Mouse (Mus musculus): Measurements from ENCODE around the gene Zkscan1. TPM values are rescaled to one million over a fixed set of nuclear protein-coding genes. Genes with fewer than 3 reads are reported as not detected.
"Not testable (repeated sequence)": the region's sequence is repeated elsewhere in the genome, so short reads cannot be mapped to it uniquely, and the experiment has no call there.

The Zkscan1 gene
- polyA plus RNA-seq, 1 experiment from 2014 or later: 32.5 TPM

DNA sequence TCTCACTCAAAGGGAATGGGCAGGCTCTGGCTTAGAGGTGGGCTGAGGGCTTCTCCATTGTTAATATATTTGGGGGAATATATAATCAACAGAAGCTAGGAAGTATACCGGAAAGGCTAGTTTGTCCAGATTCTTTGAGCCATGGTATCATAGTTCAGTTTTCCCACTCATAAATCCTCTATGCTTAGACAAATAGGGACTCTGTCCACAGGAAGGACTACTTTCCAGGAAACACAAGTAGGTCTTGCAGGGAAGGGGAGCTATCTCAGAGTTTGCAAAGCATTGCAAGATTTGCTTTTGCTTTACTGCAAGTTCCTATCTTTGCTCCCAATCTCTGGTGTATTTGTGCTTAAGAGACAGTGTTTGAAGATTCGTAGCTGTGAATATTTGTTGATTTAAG, 20.1 kb downstream of the Zkscan1 start:
- H3K4me3 ChIP-seq (ENCODE audit: low read depth, low read length): no peak overlapping the region
- no peak overlapping the region for H3K9ac ChIP-seq (ENCODE audit: low read depth, low read length)
- peaks cover 15% of the 10 kb centered on the region for H3K36me3 ChIP-seq (ENCODE audit: control insufficient read depth, insufficient read depth, low read length)
- no peak overlapping the region for H3K27ac ChIP-seq (ENCODE audit: low read depth, low read length)
- no peaks in the 10 kb centered on the region for H3K27me3 ChIP-seq (ENCODE audit: control insufficient read depth, insufficient read depth, low read length)
- H3K9me3 ChIP-seq (ENCODE audit: control insufficient read depth, low read length): no peaks in the 10 kb centered on the region
- no peak for DNase-seq (ENCODE audit: low spot score)
- WGBS: 91% methylated on average over 2 of the region's 2 CpGs
- H3K4me1 ChIP-seq (replicated peaks; ENCODE audit: control insufficient read depth, insufficient read depth, low read length): no peaks in the 10 kb centered on the region
- no peak overlapping the region for H3K4me2 ChIP-seq (replicated peaks; ENCODE audit: low read depth, low read length)
- no peak for ATAC-seq (ENCODE audit: low FRiP score)

- no peak overlapping the region for H3K27ac ChIP-seq (ENCODE audit: low read depth, low read length)
- ATAC-seq (ENCODE audit: low FRiP score) (no peak), DNase-seq (ENCODE audit: low spot score) (no peak)
- no peaks in the 10 kb centered on the region for H3K9me3 ChIP-seq (ENCODE audit: control insufficient read depth, low read length)
- H3K9ac ChIP-seq (ENCODE audit: low read depth, low read length): no peak overlapping the region
- WGBS: 80% methylated on average over 3 of the region's 3 CpGs
- H3K4me2 ChIP-seq (replicated peaks; ENCODE audit: low read depth, low read length): no peak overlapping the region
- H3K27me3 ChIP-seq (ENCODE audit: control insufficient read depth, insufficient read depth, low read length): no peaks in the 10 kb centered on the region
- no peaks in the 10 kb centered on the region for H3K4me1 ChIP-seq (replicated peaks; ENCODE audit: control insufficient read depth, insufficient read depth, low read length)
- H3K4me3 ChIP-seq (ENCODE audit: low read depth, low read length): no peak overlapping the region
- 0 out of 2 replicates have a peak, but pooled peaks cover 2% of the 10 kb centered on the region for H3K36me3 ChIP-seq (ENCODE audit: control insufficient read depth, insufficient read depth, low read length)
These were observed 22.2 kb downstream of the Zkscan1 start for GRCm38 (mm10) chr5:138107130-138107529.

- WGBS: 66% methylated on average over 4 of the region's 4 CpGs
- H3K27ac ChIP-seq (ENCODE audit: low read depth, low read length); ATAC-seq (ENCODE audit: low FRiP score); H3K4me3 ChIP-seq (ENCODE audit: low read depth, low read length); H3K4me2 ChIP-seq (replicated peaks; ENCODE audit: low read depth, low read length); DNase-seq (ENCODE audit: low spot score); H3K36me3 ChIP-seq (ENCODE audit: control insufficient read depth, insufficient read depth, low read length); H3K4me1 ChIP-seq (replicated peaks; ENCODE audit: control insufficient read depth, insufficient read depth, low read length); H3K27me3 ChIP-seq (ENCODE audit: control insufficient read depth, insufficient read depth, low read length); H3K9ac ChIP-seq (ENCODE audit: low read depth, low read length); H3K9me3 ChIP-seq (ENCODE audit: control insufficient read depth, low read length): not testable (repeated sequence)
These were observed 25.0 kb downstream of the Zkscan1 start for GRCm38 (mm10) chr5:138109847-138110396.

DNA sequence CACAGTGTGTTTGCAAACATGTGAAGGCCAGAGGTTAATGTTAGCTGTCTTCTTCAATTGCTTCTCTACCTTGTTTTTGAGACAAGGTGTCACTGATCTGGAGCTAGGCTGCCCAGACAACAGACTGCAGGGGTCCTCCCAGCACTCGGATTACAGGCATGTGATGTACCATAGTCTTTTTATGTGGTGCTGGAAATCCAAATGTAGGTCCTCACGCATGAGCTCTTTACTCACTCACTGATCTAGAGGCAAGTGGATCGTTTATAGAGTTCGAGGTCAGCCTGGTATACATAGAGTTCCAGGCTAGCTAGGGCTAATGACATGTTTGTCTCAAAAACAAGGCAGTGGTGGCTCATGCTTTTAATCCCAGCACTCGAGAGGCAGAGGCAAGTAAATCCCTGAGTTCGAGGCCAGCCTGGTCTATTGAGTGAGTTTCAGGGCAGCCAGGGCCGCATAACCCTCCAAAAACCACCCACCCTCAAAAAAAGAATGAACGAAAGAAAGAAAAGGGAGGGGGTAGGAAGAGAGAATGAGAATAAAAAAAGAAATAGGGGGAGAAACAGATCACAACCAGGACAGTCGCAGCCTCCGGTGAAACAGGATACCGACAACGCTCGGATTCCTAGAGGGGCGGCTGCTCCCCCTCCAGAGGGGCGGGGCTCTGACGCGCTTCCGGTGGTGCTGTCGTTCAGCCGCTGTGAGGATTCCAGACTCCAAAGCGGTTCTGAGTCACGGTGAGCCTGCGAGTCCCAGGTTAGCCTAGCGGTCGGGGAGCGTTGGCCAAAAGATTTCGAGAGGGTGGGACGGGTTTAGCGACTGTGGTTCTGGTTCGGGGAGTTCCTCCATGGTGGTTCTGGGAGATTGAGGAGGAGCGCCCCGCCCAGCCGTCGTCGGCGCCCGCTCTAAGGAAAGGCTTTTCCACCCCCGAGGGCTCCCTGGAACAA, 31.6 kb downstream of the Zkscan1 start, which contains the start of gene Zscan21:
Zscan21 (plus strand) TSS at position 649 of the 944 bp plus-strand sequence.
- Histone ChIP-seq H3K4me3 (ENCODE audit: low read depth, low read length) (peak within 1 kb of the TSS; percentile 52), H3K9ac (ENCODE audit: low read depth, low read length) (peak within 1 kb of the TSS; percentile 58), H3K9me3 (ENCODE audit: control insufficient read depth, low read length) (no peaks in the 10 kb centered on the region), H3K36me3 (ENCODE audit: control insufficient read depth, insufficient read depth, low read length) (no peaks in the 10 kb centered on the region), H3K27me3 (ENCODE audit: control insufficient read depth, insufficient read depth, low read length) (no peaks in the 10 kb centered on the region), H3K4me1 (replicated peaks; ENCODE audit: control insufficient read depth, insufficient read depth, low read length) (peaks cover 2% of the 10 kb centered on the region; the same call in 1 of the 2 replicates), H3K27ac (ENCODE audit: low read depth, low read length) (peak within 1 kb of the TSS; percentile 78), H3K4me2 (replicated peaks; ENCODE audit: low read depth, low read length) (peak within 1 kb of the TSS; percentile 48)
- peak; percentile 96 for ATAC-seq (ENCODE audit: low FRiP score)
- WGBS: 7% methylated on average over 38 of the region's 38 CpGs
- peak; percentile 94 for DNase-seq (ENCODE audit: low spot score)

- peaks cover 2% of the 10 kb centered on the region; the same call in 1 of the 2 replicates for H3K4me1 ChIP-seq (replicated peaks; ENCODE audit: control insufficient read depth, insufficient read depth, low read length)
- ATAC-seq (ENCODE audit: low FRiP score): peak; percentile 64
- H3K4me3 ChIP-seq (ENCODE audit: low read depth, low read length): peak overlapping the region; percentile 52
- H3K36me3 ChIP-seq (ENCODE audit: control insufficient read depth, insufficient read depth, low read length): no peaks in the 10 kb centered on the region
- H3K27ac ChIP-seq (ENCODE audit: low read depth, low read length): peak overlapping the region; percentile 78
- H3K27me3 ChIP-seq (ENCODE audit: control insufficient read depth, insufficient read depth, low read length): no peaks in the 10 kb centered on the region
- DNase-seq (ENCODE audit: low spot score): peak; percentile 30
- peak overlapping the region; percentile 48 for H3K4me2 ChIP-seq (replicated peaks; ENCODE audit: low read depth, low read length)
- 13% methylated on average over 16 of the region's 16 CpGs for WGBS
- H3K9me3 ChIP-seq (ENCODE audit: control insufficient read depth, low read length): no peaks in the 10 kb centered on the region
- H3K9ac ChIP-seq (ENCODE audit: low read depth, low read length): peak overlapping the region; percentile 58
These were observed 32.5 kb downstream of the Zkscan1 start for GRCm38 (mm10) chr5:138117199-138118015.

DNA sequence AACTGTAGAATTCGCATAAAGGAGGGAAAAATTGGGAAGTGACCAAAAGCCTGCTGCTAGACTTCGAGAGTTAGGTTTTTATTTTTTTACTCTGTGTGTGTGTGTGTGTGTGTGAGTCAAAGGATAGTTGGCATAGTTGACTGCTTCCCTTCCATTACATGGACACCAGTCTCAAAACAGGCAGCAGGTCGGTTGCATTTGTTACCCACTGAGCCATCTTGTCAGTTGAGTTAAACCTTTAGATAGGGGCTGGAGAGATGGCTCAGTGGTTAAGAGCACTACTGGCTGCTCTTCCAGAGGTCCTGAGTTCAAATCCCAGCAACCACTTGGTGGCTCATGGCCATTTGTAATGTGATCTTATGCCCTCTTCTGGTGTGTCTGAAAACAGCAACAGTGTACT, 33.2 kb downstream of the Zkscan1 start:
- Histone ChIP-seq H3K27me3 (ENCODE audit: control insufficient read depth, insufficient read depth, low read length) (no peaks in the 10 kb centered on the region), H3K4me1 (replicated peaks; ENCODE audit: control insufficient read depth, insufficient read depth, low read length) (peaks cover 2% of the 10 kb centered on the region; the same call in 1 of the 2 replicates), H3K27ac (ENCODE audit: low read depth, low read length) (no peak overlapping the region), H3K9me3 (ENCODE audit: control insufficient read depth, low read length) (no peaks in the 10 kb centered on the region), H3K4me2 (replicated peaks; ENCODE audit: low read depth, low read length) (peak overlapping the region; percentile 48), H3K4me3 (ENCODE audit: low read depth, low read length) (peak overlapping the region; percentile 52), H3K9ac (ENCODE audit: low read depth, low read length) (peak overlapping the region; percentile 58; the same call in 1 of the 2 replicates), H3K36me3 (ENCODE audit: control insufficient read depth, insufficient read depth, low read length) (0 out of 2 replicates have a peak, but pooled peaks cover 2% of the 10 kb centered on the region)
- no peak for DNase-seq (ENCODE audit: low spot score)
- 95% methylated on average over 3 of the region's 3 CpGs for WGBS
- no peak for ATAC-seq (ENCODE audit: low FRiP score)

- ATAC-seq (ENCODE audit: low FRiP score) (no peak), DNase-seq (ENCODE audit: low spot score) (no peak)
- Histone ChIP-seq H3K4me3 (ENCODE audit: low read depth, low read length) (no peak overlapping the region), H3K9me3 (ENCODE audit: control insufficient read depth, low read length) (no peaks in the 10 kb centered on the region), H3K27me3 (ENCODE audit: control insufficient read depth, insufficient read depth, low read length) (no peaks in the 10 kb centered on the region), H3K36me3 (ENCODE audit: control insufficient read depth, insufficient read depth, low read length) (peaks cover 9% of the 10 kb centered on the region; the same call in 1 of the 2 replicates), H3K4me1 (replicated peaks; ENCODE audit: control insufficient read depth, insufficient read depth, low read length) (no peaks in the 10 kb centered on the region), H3K9ac (ENCODE audit: low read depth, low read length) (no peak overlapping the region), H3K27ac (ENCODE audit: low read depth, low read length) (no peak overlapping the region), H3K4me2 (replicated peaks; ENCODE audit: low read depth, low read length) (no peak overlapping the region)
- WGBS: 95% methylated on average over 5 of the region's 5 CpGs
These were observed 47.7 kb downstream of the Zkscan1 start for GRCm38 (mm10) chr5:138132425-138133064.

DNA sequence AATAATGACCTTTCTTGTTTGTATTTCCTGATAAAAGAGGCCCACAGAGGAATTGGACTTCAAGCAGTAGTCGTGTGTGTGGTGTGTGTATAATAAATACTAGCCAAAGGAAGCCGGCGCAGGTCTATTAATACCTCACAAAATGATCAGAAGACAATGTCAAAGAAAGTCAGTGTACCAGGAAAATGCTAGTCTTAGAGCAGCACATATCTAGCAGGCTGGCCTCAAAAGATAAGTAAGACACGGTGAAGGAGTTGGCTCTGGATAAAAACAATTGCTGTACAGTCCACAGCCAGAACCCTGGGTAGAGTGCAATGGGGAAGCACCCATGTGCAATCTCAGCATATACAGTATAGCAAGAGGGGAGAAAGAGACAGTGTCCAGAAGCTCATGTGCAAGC, 52.4 kb downstream of the Zkscan1 start:
- no peaks in the 10 kb centered on the region for H3K27me3 ChIP-seq (ENCODE audit: control insufficient read depth, insufficient read depth, low read length)

More for the DNA sequence above, 52.4 kb downstream of the Zkscan1 start:
- H3K4me1 ChIP-seq (replicated peaks; ENCODE audit: control insufficient read depth, insufficient read depth, low read length): no peaks in the 10 kb centered on the region
- H3K4me3 ChIP-seq (ENCODE audit: low read depth, low read length): no peak overlapping the region
- H3K9ac ChIP-seq (ENCODE audit: low read depth, low read length): no peak overlapping the region
- no peak overlapping the region for H3K4me2 ChIP-seq (replicated peaks; ENCODE audit: low read depth, low read length)
- no peak for ATAC-seq (ENCODE audit: low FRiP score)
- 0 out of 2 replicates have a peak, but pooled peaks cover 2% of the 10 kb centered on the region for H3K36me3 ChIP-seq (ENCODE audit: control insufficient read depth, insufficient read depth, low read length)
- WGBS: 91% methylated on average over 4 of the region's 4 CpGs
- no peak overlapping the region for H3K27ac ChIP-seq (ENCODE audit: low read depth, low read length)
- H3K9me3 ChIP-seq (ENCODE audit: control insufficient read depth, low read length): no peaks in the 10 kb centered on the region
- no peak for DNase-seq (ENCODE audit: low spot score)
